Mouse (Mus musculus): ENCODE results near the gene Tmem206.

Gene Tmem206

GRCm38 (mm10) chr1:191396897-191397849 lies 71.5 kb downstream of the Tmem206 start:
- in situ Hi-C loops (cut with MboI, MseI), result no loop called here
